Mouse (Mus musculus) testis, adult 2 months (tissue): ENCODE data around the gene Tll2. TPM values are rescaled to one million over a fixed set of nuclear protein-coding genes. Genes with fewer than 3 reads are reported as not detected.

ENCODE experiments used
- H3K27ac ChIP-seq: fragments of 200-500 bp; 2 replicates; pipeline ENCODE4 v1.5.1; 2012; ENCODE audit warnings: low read depth, low read length; ENCODE audit not compliant: control insufficient read depth, insufficient read depth
- H3K27me3 ChIP-seq: fragments of 200-500 bp; 2 replicates; pipeline ENCODE4 v1.6.1; 2012; ENCODE audit warnings: mild to moderate bottlenecking, low read length, moderate library complexity; ENCODE audit not compliant: control insufficient read depth, insufficient read depth
- H3K36me3 ChIP-seq: fragments of 200-500 bp; 2 replicates; pipeline ENCODE4 v1.6.1; 2012; ENCODE audit warnings: mild to moderate bottlenecking, low read length; ENCODE audit not compliant: control insufficient read depth, insufficient read depth
- H3K4me1 ChIP-seq: fragments of 200-500 bp; 2 replicates; pipeline ENCODE4 v1.6.1; 2012; ENCODE audit warnings: low read length; ENCODE audit not compliant: control insufficient read depth, insufficient read depth
- H3K4me3 ChIP-seq: fragments of 200-500 bp; 2 replicates; pipeline ENCODE4 v1.5.1; 2012; ENCODE audit warnings: low read depth, mild to moderate bottlenecking, low read length, moderate library complexity, mixed read lengths; ENCODE audit not compliant: control insufficient read depth
- CTCF ChIP-seq: fragments of 200-500 bp; IDR thresholded peaks from 2 replicates; pipeline ENCODE4 v1.5.1; 2012; ENCODE audit warnings: low read depth, mild to moderate bottlenecking, inconsistent platforms, low read length, moderate library complexity; ENCODE audit not compliant: control insufficient read depth, insufficient read depth, insufficient replicate concordance
- POLR2A ChIP-seq: fragments of 200-500 bp; IDR thresholded peaks from 2 replicates; pipeline ENCODE4 v1.6.1; 2012; ENCODE audit warnings: low read depth, mild to moderate bottlenecking, inconsistent platforms, low read length, moderate library complexity; ENCODE audit not compliant: control insufficient read depth
- polyA plus RNA-seq: library from polyadenylated mRNA; depleted of rRNA; stranded (reverse); fragments of >200 nt; gene quantifications from 2 replicates; pipeline ENCODE4 v1.2.3, GENCODE M21; 2012

Tll2 gene
- polyA plus RNA-seq, 1 experiment, result 0.40 TPM

- H3K36me3 ChIP-seq, result no peaks in the 10 kb centered on the region
- TF ChIP-seq POLR2A, result no peak
- TF ChIP-seq CTCF, result no peak
- no peak overlapping the region for H3K27ac ChIP-seq
- H3K4me1 ChIP-seq, result no peaks in the 10 kb centered on the region; the same call in 1 of the 2 replicates
- no peaks in the 10 kb centered on the region for H3K27me3 ChIP-seq
- no peak overlapping the region for H3K4me3 ChIP-seq
Measured at GRCm38 (mm10) chr19:41073746-41074455, 132.7 kb downstream of the Tll2 start.

GRCm38 (mm10) chr19:41071500-41071899 is 135.1 kb downstream of the Tll2 start:
- Histone ChIP-seq H3K36me3 (no peaks in the 10 kb centered on the region), H3K27me3 (no peaks in the 10 kb centered on the region), H3K27ac (no peak overlapping the region), H3K4me3 (no peak overlapping the region), H3K4me1 (no peaks in the 10 kb centered on the region; the same call in 1 of the 2 replicates)
- TF ChIP-seq CTCF, result peak; percentile 100
- TF ChIP-seq POLR2A, result no peak

GRCm38 (mm10) chr19:41054702-41055101 is 151.9 kb downstream of the Tll2 start:
- peaks cover 6% of the 10 kb centered on the region; the same call in 1 of the 2 replicates for H3K4me1 ChIP-seq
- H3K27ac ChIP-seq, result no peak overlapping the region
- no peaks in the 10 kb centered on the region for H3K36me3 ChIP-seq
- no peak for TF ChIP-seq POLR2A
- no peak for TF ChIP-seq CTCF
- no peaks in the 10 kb centered on the region for H3K27me3 ChIP-seq
- no peak overlapping the region for H3K4me3 ChIP-seq

DNA sequence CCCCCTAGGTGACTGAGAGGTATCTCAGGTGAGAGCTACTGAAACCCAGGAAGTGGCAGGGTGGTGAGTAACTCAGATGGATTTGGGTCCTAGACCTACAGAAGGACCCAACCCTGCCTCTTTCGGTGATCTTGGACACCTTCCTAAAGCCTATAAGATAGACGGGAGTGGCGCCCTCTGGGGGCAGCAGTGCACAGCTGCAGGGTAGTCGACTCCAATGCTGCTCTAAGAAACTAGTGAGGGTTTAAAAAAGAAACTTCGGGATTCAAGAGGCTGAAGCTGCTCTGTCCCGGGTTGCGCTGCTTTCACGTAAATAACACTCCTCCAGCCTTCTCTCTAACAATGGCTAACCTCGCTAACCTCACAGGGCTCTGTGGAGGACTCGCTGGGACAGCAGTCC is 153.1 kb downstream of the Tll2 start:
- H3K36me3 ChIP-seq, result no peaks in the 10 kb centered on the region
- TF ChIP-seq POLR2A, result no peak
- peak; percentile 82; the same call in 1 of the 2 replicates for TF ChIP-seq CTCF
- H3K27ac ChIP-seq, result no peak overlapping the region
- H3K4me1 ChIP-seq, result peaks cover 6% of the 10 kb centered on the region; the same call in 1 of the 2 replicates
- H3K27me3 ChIP-seq, result no peaks in the 10 kb centered on the region
- H3K4me3 ChIP-seq, result no peak overlapping the region

DNA sequence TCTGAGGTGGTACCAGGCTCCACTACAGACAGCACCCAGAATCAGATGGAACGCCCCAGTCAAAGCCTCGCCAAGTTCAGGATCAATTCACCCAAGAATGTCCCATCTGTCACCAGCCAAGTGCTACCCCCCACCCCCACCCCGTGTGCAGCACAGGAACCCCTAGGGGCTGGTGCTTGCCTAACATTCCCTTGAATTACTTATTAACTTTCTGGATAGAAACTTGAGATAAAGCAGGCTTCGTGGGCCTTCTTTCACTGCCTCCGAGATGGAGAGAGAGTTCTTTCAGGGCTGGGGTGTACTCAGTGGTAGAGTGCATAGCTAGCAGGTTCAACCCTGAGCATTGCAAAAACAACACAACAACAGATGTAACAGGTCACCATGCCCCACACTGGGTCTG is 154.4 kb downstream of the Tll2 start:
- Histone ChIP-seq H3K36me3 (no peaks in the 10 kb centered on the region), H3K27ac (no peak overlapping the region), H3K4me1 (peaks cover 6% of the 10 kb centered on the region; the same call in 1 of the 2 replicates), H3K4me3 (no peak overlapping the region), H3K27me3 (no peaks in the 10 kb centered on the region)
- no peak for TF ChIP-seq CTCF
- no peak for TF ChIP-seq POLR2A

- Histone ChIP-seq H3K4me1 (peaks cover 6% of the 10 kb centered on the region; the same call in 1 of the 2 replicates), H3K36me3 (no peaks in the 10 kb centered on the region), H3K27ac (no peak overlapping the region), H3K4me3 (no peak overlapping the region), H3K27me3 (no peaks in the 10 kb centered on the region)
- TF ChIP-seq POLR2A (no peak), CTCF (no peak)
Measured at GRCm38 (mm10) chr19:41051714-41052113, 154.9 kb downstream of the Tll2 start.

DNA sequence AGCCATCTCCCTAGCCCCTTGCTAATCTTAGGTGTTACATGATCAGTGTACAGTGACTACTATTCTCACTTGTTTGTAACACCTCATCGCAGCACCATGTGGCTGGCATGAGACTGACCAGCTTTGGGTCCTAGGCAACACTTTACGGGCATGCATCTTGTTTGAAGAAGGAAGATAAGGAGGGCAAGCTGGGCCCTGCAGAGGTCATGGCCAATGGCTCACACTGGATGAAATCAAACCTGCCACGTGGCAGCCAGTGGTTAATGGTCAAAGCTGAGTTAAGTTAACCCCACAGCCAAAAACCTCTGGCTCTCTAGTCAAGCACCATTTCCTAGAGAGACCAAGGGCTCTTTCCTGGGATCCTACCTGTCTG is 158.5 kb downstream of the Tll2 start:
- Histone ChIP-seq H3K27me3 (no peaks in the 10 kb centered on the region), H3K4me1 (peaks cover 3% of the 10 kb centered on the region; the same call in 1 of the 2 replicates), H3K4me3 (no peak overlapping the region), H3K36me3 (no peaks in the 10 kb centered on the region), H3K27ac (no peak overlapping the region)
- TF ChIP-seq POLR2A, result no peak
- no peak for TF ChIP-seq CTCF
